Mouse (Mus musculus) kidney, embryonic 16.5 days (tissue): ENCODE measurements at regions not wholly inside any gene's neighbourhood (a gene's known extent, or its start where the extent isn't known, plus 50 kb on each side); places are given as distances from the start of the nearest gene placed in this dataset.

ENCODE experiments used
- ATAC-seq: fragments of 200-750 bp; cut with Nextera tagmentation; 2 replicates; pipeline ENCODE4 v1.8.0; 2017; ENCODE audit warnings: moderate TSS enrichment; ENCODE audit not compliant: low FRiP score, low TSS enrichment
- H3K27ac ChIP-seq: fragments of 300-500 bp; sonication (generic); 2 replicates; pipeline ENCODE4 v1.5.1; 2014; ENCODE audit warnings: low read length
- H3K27me3 ChIP-seq: fragments of 300-500 bp; sonication (generic); 2 replicates; pipeline ENCODE4 v1.6.1; 2014; ENCODE audit warnings: low read length, control low read depth, mixed read lengths; ENCODE audit not compliant: insufficient read depth
- H3K36me3 ChIP-seq: fragments of 300-500 bp; sonication (generic); 2 replicates; pipeline ENCODE4 v1.6.1; 2014; ENCODE audit warnings: low read length, control low read depth, mixed read lengths; ENCODE audit not compliant: insufficient read depth
- H3K4me1 ChIP-seq: fragments of 300-500 bp; sonication (generic); 2 replicates; pipeline ENCODE4 v1.6.1; 2014; ENCODE audit warnings: low read length, control low read depth, mixed read lengths; ENCODE audit not compliant: insufficient read depth
- H3K4me2 ChIP-seq: fragments of 300-500 bp; sonication (generic); replicated peaks from 2 replicates; pipeline ENCODE4 v1.6.1; 2014; ENCODE audit warnings: low read depth, low read length
- H3K4me3 ChIP-seq: fragments of 300-500 bp; sonication (generic); 2 replicates; pipeline ENCODE4 v1.5.1; 2014; ENCODE audit warnings: mild to moderate bottlenecking, low read length
- H3K9ac ChIP-seq: fragments of 300-500 bp; sonication (generic); replicated peaks from 2 replicates; pipeline ENCODE4 v1.6.1; 2014; ENCODE audit warnings: low read length
- H3K9me3 ChIP-seq: fragments of 300-500 bp; sonication (generic); 2 replicates; pipeline ENCODE4 v1.6.1; 2016; ENCODE audit warnings: low read length, control low read depth
- WGBS: fragments of 180-500 bp; shearing (Covaris S2); extraction: QIAGEN DNeasy Blood & Tissue Kit; methylation state at CpG from one replicate; pipeline ENCODE4 v1.1.7; 2014; 5-methylcytosine and 5-hydroxymethylcytosine counted together

DNA sequence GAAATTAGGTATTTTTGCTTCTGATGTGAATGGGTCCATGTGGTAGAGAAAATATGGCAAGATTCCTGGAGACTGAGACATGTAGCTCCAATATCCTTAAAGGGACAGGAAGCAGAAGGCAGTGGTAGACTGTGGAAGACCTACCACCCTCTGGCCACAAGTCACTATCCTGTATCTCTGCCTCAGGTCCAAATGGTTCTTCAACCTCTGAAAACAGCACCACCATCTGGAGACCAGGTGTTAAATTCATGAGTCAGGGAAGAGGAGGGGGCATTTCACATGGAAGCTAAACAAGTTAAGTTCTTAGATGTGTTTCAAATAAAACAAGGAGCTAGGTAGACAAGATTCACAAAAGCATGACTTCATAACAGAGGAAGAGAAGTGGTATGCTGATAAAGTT lies 739.5 kb downstream of the Tmem114 start:
- Histone ChIP-seq H3K4me2 (no peak overlapping the region), H3K27me3 (no peaks in the 10 kb centered on the region), H3K36me3 (no peaks in the 10 kb centered on the region), H3K4me3 (no peak overlapping the region), H3K4me1 (no peaks in the 10 kb centered on the region), H3K27ac (no peak overlapping the region), H3K9ac (no peak overlapping the region), H3K9me3 (no peaks in the 10 kb centered on the region)
- ATAC-seq = no peak

DNA sequence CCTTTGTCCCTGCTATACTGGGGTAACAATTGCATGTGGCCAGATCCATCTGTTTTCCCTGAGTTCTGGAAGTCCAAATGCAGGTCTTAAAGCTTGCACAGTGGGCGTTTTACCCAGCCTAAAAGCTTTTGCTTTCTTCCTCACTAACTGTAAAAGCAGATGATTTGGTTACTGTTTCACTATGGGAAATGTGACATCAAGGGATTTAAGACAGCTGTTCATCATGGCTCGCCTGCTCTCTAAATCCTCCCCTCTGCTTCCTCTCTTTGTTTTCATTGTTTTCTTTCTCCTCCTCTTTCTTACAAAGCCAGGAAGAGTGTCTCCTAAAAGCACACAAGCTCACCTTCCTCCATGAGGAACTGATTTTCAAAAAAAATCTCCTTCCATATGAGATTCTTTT lies 758.8 kb downstream of the Tmem114 start:
- ATAC-seq = no peak
- Histone ChIP-seq H3K9me3 (peaks cover 6% of the 10 kb centered on the region; the same call in 1 of the 2 replicates), H3K4me1 (0 out of 2 replicates have a peak, but pooled peaks cover 3% of the 10 kb centered on the region), H3K36me3 (no peaks in the 10 kb centered on the region), H3K4me2 (no peak overlapping the region), H3K27me3 (no peaks in the 10 kb centered on the region), H3K27ac (0 out of 2 replicates have a peak overlapping the region, but pooled peaks have one; percentile 44), H3K4me3 (no peak overlapping the region), H3K9ac (no peak overlapping the region)
- WGBS = 13% methylated on average over 2 of the region's 2 CpGs

DNA sequence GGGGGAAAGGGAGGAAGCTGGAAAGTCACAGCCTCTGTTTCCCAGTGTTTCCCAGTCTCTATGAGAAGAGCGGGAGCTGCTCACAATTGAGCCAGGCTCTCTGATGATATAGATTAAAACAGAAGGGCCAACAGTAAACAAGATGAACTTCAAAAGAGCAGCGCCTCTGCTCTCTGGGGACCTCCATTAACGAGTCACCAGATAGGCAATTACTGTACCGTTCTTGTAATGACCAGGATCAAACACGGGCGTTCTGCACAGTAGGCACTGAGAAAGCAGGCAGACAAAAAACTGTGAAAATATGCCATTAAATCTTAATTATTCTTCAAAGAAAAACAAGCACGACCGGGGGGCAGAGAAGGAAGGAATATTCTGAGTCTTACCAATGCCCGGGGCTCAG lies 766.8 kb downstream of the Tmem114 start:
- Histone ChIP-seq H3K4me3 (no peak overlapping the region), H3K36me3 (no peaks in the 10 kb centered on the region), H3K27ac (no peak overlapping the region), H3K9me3 (no peaks in the 10 kb centered on the region), H3K4me1 (no peaks in the 10 kb centered on the region), H3K27me3 (no peaks in the 10 kb centered on the region), H3K4me2 (no peak overlapping the region), H3K9ac (no peak overlapping the region)
- WGBS = 42% methylated on average over 9 of the region's 9 CpGs
- ATAC-seq = no peak

DNA sequence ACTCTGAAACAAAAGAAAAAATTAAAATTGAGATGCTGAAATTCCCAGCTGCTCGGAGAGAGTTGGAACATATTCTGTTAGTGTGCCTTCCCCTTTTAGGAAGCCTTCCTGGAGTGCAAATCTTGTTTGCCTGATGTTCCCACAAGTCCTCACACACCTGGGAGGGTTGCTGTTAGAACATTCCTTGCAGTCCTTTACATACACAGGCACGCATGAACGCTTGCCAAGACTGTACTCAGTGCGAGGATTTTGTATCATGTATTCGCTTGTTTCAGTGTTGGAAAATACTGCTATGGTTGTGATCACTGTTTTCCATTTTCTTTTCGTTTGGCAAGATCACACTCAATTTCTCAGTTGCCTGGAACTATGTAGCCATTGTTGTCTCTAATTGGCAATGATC lies 770.5 kb downstream of the Tmem114 start:
- no peak overlapping the region for H3K4me3 ChIP-seq
- H3K9me3 ChIP-seq = no peaks in the 10 kb centered on the region
- no peak for ATAC-seq
- H3K27ac ChIP-seq = no peak overlapping the region
- H3K4me2 ChIP-seq = no peak overlapping the region
- H3K9ac ChIP-seq = no peak overlapping the region
- 88% methylated on average over 6 of the region's 6 CpGs for WGBS
- H3K27me3 ChIP-seq = no peaks in the 10 kb centered on the region
- no peaks in the 10 kb centered on the region for H3K36me3 ChIP-seq
- H3K4me1 ChIP-seq = no peaks in the 10 kb centered on the region

DNA sequence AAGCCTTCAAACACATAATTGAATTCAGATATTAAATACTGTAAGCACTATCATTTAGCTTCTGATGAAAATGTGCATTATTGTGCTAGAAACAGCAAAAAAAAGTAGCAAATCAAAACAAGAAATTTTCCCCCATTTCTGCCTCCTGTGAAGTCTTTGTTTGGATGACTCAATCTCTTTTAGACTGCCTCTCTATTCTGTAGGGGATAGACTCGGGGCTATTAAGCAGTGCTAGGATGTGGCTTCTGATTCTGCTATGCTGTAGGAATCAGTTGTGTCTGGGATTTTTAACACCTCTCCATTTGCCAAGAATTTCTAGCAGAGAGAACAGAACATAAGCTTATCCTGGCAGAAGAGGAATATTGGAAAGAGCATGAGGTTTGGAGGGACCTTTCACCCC lies 775.2 kb downstream of the Tmem114 start:
- H3K4me1 ChIP-seq = peaks cover 2% of the 10 kb centered on the region; the same call in 1 of the 2 replicates
- H3K4me3 ChIP-seq = no peak overlapping the region
- no peaks in the 10 kb centered on the region for H3K9me3 ChIP-seq
- H3K4me2 ChIP-seq = no peak overlapping the region
- ATAC-seq = no peak
- H3K27me3 ChIP-seq = no peaks in the 10 kb centered on the region
- WGBS = 59% methylated on average over 1 of the region's 1 CpGs
- no peak overlapping the region for H3K9ac ChIP-seq
- H3K36me3 ChIP-seq = no peaks in the 10 kb centered on the region
- no peak overlapping the region for H3K27ac ChIP-seq

DNA sequence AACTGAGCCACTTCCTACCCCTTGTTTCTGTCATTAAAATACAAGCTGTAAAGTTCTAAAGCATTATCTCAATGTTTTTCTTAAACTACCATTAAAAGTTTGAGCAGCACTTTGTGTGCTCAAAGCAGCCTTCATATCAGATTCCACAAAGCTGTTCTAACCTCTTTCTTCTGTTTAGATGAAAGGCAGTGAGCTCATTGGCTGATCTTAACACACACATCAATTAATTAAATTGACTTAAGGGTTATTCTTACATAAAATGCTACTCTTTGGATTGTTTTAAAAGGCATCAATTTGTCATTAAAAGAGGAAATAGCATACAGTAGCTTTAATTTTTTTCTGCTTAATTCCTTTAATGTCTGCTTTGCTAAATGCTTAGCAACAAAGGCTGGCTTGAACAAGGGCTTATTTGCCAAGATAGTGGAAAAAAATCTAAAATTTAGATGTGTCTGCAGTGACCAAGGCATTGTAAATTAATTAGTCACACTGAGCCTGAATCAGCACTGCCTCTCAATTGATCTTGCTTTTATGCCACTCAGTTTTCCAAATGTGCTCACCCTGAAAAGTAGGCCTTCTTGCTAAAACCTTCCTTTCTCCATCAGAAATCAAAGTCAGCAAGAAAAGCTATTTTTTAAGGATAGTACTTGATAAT lies 777.5 kb downstream of the Tmem114 start:
- no peaks in the 10 kb centered on the region for H3K36me3 ChIP-seq
- H3K9ac ChIP-seq = no peak overlapping the region
- H3K27me3 ChIP-seq = no peaks in the 10 kb centered on the region
- H3K27ac ChIP-seq = peak overlapping the region; percentile 50; the same call in 1 of the 2 replicates
- peak; percentile 54; the same call in 1 of the 2 replicates for ATAC-seq
- H3K4me1 ChIP-seq = peaks cover 2% of the 10 kb centered on the region; the same call in 1 of the 2 replicates
- H3K4me3 ChIP-seq = no peak overlapping the region
- no peaks in the 10 kb centered on the region for H3K9me3 ChIP-seq
- H3K4me2 ChIP-seq = no peak overlapping the region

DNA sequence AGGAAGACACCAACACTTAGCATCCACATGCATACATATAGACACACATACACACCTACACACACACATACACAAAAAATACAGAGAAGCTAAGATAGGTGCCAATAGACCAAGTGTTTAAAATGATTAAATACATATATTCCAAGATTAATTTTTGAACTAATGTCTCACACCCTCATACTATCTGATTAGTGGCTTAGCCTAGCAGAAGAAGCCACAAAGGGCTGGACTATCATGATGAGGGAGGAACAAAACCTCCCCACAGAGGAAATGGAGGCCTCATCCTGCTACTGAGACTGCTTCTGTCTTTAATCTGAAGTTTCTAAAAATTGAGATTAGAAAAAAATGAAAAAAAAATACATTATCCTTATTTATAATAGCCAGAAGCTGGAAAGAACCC lies 780.6 kb downstream of the Tmem114 start:
- Histone ChIP-seq H3K4me3 (no peak overlapping the region), H3K36me3 (no peaks in the 10 kb centered on the region), H3K9ac (no peak overlapping the region), H3K4me2 (no peak overlapping the region), H3K27ac (no peak overlapping the region), H3K4me1 (peaks cover 2% of the 10 kb centered on the region; the same call in 1 of the 2 replicates), H3K9me3 (no peaks in the 10 kb centered on the region), H3K27me3 (no peaks in the 10 kb centered on the region)
- ATAC-seq = no peak

DNA sequence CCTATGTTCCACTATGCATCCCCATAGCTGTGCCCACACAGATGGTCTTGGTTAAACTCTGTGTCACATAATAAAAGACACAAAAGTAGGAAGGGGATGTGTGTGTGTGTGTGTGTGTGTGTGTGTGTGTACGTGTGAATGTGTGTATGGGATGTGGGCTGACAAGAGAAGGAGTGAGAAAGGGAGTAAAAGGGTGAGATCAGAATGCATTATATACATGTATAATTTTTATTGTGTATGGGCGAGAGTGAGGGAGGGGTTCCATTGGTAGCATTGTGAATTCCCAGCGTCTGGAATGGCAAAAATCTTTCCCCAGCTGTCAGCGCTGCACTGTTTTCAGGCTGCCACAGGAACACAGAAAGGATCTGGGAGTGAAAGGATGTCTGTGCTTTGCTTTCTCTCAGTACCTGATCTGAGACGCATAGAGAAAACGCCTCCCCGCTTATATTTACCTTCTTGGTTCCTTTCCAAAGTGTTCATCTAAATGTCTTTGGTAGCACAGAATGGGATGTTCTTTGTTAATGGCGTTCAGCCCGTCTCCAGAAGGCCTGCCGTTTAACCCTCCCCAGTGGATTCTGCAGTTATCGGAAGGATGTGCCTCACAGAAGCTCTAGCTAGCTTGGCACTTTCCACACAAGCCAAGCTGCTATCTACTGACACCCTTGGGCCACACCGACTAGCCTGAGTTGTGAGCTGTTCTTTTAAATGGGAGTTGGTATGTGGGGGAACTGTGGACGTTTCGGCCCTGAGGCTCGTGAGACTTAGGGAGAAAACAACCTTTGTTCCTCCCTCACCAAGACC lies 785.8 kb downstream of the Tmem114 start:
- Histone ChIP-seq H3K4me1 (no peaks in the 10 kb centered on the region), H3K9me3 (no peaks in the 10 kb centered on the region), H3K36me3 (no peaks in the 10 kb centered on the region), H3K4me2 (no peak overlapping the region), H3K9ac (no peak overlapping the region), H3K27ac (no peak overlapping the region), H3K4me3 (no peak overlapping the region), H3K27me3 (no peaks in the 10 kb centered on the region)
- no peak for ATAC-seq
- 82% methylated on average over 15 of the region's 15 CpGs for WGBS

DNA sequence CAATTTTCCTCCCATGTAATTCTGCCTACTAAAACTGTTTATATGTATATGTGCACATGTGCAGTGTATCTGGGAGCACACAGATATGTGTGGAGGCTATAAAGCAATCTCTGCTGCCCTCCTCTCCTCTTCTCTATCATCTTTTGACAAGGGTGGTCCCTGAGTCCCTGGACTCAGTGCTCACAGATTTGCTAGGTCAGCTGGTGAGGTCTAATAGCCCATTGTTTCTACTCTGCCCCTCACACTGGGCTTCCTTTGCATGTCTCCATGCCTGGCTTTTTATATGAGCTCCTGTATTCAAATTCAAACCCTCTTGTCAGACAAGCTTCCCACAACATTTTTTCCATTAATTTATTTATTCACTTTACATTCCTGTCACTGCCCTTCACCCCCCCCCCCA lies 786.9 kb downstream of the Tmem114 start:
- Histone ChIP-seq H3K9me3 (no peaks in the 10 kb centered on the region), H3K9ac (no peak overlapping the region), H3K4me1 (no peaks in the 10 kb centered on the region), H3K4me2 (no peak overlapping the region), H3K36me3 (no peaks in the 10 kb centered on the region), H3K27me3 (no peaks in the 10 kb centered on the region), H3K27ac (no peak overlapping the region), H3K4me3 (no peak overlapping the region)
- ATAC-seq = no peak

DNA sequence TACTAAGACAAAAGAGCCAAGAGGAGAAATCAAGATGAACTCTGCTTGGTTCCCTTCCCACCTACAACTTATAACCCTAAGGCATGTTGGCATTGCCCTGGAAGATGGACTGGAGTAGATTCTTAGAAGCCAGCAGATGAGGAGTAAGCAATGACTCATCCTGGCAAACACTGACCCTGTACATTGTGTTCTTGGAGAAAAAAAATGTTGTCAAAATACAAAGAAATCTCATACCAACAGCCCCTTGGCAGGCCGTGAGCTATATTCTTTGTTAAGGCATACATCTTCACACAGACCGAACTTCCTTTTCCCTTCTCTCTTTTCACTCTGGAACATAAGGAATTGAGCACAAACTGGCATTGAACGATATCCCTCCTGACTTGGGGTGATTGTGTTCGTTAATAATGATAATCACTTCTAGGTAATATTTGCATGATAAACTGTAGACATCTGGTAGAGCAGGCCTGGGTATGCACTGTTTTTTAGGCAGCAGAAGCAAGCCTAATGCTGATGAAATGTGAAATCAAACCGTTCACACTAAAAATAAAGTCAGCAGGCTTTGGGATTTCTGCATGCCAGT lies 787.7 kb downstream of the Tmem114 start:
- 85% methylated on average over 5 of the region's 5 CpGs for WGBS
- no peak for ATAC-seq
- Histone ChIP-seq H3K36me3 (no peaks in the 10 kb centered on the region), H3K4me3 (no peak overlapping the region), H3K9me3 (no peaks in the 10 kb centered on the region), H3K27me3 (no peaks in the 10 kb centered on the region), H3K9ac (no peak overlapping the region), H3K4me2 (no peak overlapping the region), H3K4me1 (0 out of 2 replicates have a peak, but pooled peaks cover 6% of the 10 kb centered on the region), H3K27ac (no peak overlapping the region)
